In the genomic region with DNA sequence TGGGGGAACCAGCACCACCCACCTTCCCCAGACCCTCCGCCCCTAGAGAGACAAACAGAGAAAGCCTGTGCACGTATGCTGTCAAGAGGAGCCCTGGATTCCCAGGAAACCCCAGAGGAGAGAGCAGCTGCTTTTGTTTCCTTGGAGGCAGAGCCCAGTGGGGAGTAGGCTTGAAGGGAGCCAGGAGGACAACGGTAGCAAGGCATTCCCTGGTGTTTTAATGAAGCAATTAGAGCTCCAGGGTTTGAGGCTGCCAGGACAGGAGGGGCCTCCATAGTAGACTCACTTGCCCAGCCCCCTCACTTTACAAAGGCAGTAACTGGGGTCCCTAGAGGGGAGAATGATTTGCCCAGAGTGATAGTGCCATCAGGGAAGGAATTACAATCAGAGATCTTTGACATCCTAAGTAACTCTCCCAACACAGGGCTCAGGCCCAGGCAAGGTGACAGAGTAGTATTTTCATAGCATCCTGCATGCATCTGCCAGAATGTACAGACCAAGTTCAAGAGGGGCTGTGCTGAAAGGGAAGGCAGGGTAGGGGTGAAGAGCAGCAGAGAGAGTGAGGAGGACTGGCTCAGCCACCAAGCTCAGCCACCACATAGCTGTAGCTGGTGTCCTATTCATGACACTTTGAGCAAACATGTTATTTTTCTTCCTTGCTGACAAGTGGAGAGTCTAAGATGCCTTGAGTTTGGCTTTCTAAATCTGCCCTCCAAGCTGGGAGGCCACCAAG, we compare ENCODE assay signal across 10 mouse cellular contexts.
A peak's percentile ranks its signal among the peaks of the same experiment; 100 is the strongest.
DNase-seq lines count a peak whose midpoint lies in the region; ATAC-seq lines count a peak whose summit lies in the region.
"Had no signal": no experiment of that assay in that cellular context is flagged by ENCODE, and none has a peak within 500 bp of the region (broad histone marks: within the 10 kb centered on the region; RNA-seq: fewer than 3 reads in every experiment).

No protein-coding gene starts in this region.

- H3K27me3 ChIP-seq in forebrain, embryonic 11.5 days (ENCODE audit: control insufficient read depth, insufficient read depth, low read length) = no peaks in the 10 kb centered on the region
- no peaks in the 10 kb centered on the region for H3K27me3 ChIP-seq in intestine, embryonic 16.5 days (replicated peaks; ENCODE audit: control insufficient read depth, insufficient read depth, low read length)
- H3K27me3 ChIP-seq in neural tube, embryonic 13.5 days = no peaks in the 10 kb centered on the region
- H3K27me3 ChIP-seq: CH12.LX had no signal

- H3K4me1 ChIP-seq in forebrain, embryonic 11.5 days (replicated peaks; ENCODE audit: control insufficient read depth, insufficient read depth, low read length) = peaks cover 12% of the 10 kb centered on the region
- no peaks in the 10 kb centered on the region for H3K4me1 ChIP-seq in intestine, embryonic 16.5 days (ENCODE audit: control insufficient read depth, insufficient read depth, low read length)
- peaks cover 21% of the 10 kb centered on the region for H3K4me1 ChIP-seq in neural tube, embryonic 13.5 days (replicated peaks)

- peak overlapping the region; percentile 30; the same call in 1 of the 2 replicates for H3K9ac ChIP-seq in forebrain, embryonic 11.5 days (ENCODE audit: low read length)
- no peak overlapping the region for H3K9ac ChIP-seq in intestine, embryonic 16.5 days (ENCODE audit: low read depth, low read length)
- no peak overlapping the region for H3K9ac ChIP-seq in neural tube, embryonic 13.5 days

- H3K9me3 ChIP-seq in forebrain, embryonic 11.5 days (ENCODE audit: control insufficient read depth, low read length) = no peaks in the 10 kb centered on the region
- no peaks in the 10 kb centered on the region for H3K9me3 ChIP-seq in intestine, embryonic 16.5 days (ENCODE audit: control insufficient read depth, low read length)
- H3K9me3 ChIP-seq in neural tube, embryonic 13.5 days = no peaks in the 10 kb centered on the region

- peak; percentile 92 for ATAC-seq in forebrain, embryonic 11.5 days (replicated peaks; ENCODE audit: low FRiP score)
- peak; percentile 36; the same call in 1 of the 2 replicates for ATAC-seq in intestine, embryonic 16.5 days
- peak; percentile 90 for ATAC-seq in neural tube, embryonic 13.5 days (ENCODE audit: low read depth)

- H3K4me2 ChIP-seq in forebrain, embryonic 11.5 days (ENCODE audit: low read depth, low read length, severe bottlenecking) = 0 out of 2 replicates have a peak overlapping the region, but pooled peaks have one; percentile 12
- H3K4me2 ChIP-seq in intestine, embryonic 16.5 days (ENCODE audit: low read depth, low read length) = no peak overlapping the region
- H3K4me2 ChIP-seq in neural tube, embryonic 13.5 days = no peak overlapping the region

- H3K4me3 ChIP-seq in forebrain, embryonic 11.5 days (ENCODE audit: low read depth, low read length) = no peak overlapping the region
- H3K4me3 ChIP-seq in intestine, embryonic 16.5 days (ENCODE audit: low read length) = no peak overlapping the region
- no peak overlapping the region for H3K4me3 ChIP-seq in neural tube, embryonic 13.5 days

- WGBS in forebrain, embryonic 11.5 days = 0% methylated on average over 3 of the region's 3 CpGs
- 24% methylated on average over 3 of the region's 3 CpGs for WGBS in intestine, embryonic 16.5 days
- 4% methylated on average over 3 of the region's 3 CpGs for WGBS in neural tube, embryonic 13.5 days

- no peaks in the 10 kb centered on the region for H3K36me3 ChIP-seq in forebrain, embryonic 11.5 days (ENCODE audit: control insufficient read depth, insufficient read depth, low read length)
- H3K36me3 ChIP-seq in intestine, embryonic 16.5 days (ENCODE audit: control insufficient read depth, insufficient read depth, low read length) = no peaks in the 10 kb centered on the region
- H3K36me3 ChIP-seq in neural tube, embryonic 13.5 days = no peaks in the 10 kb centered on the region

- DNase-seq in layer of hippocampus, adult 11-12 months (ENCODE audit: low spot score) = peak; percentile 8
- DNase-seq in layer of hippocampus, postnatal 25 days (ENCODE audit: extremely low spot score in 1 of 2, low spot score in 1 of 2) = no peak
- peak; percentile 82 for DNase-seq in forebrain, embryonic 11.5 days (ENCODE audit: low spot score)
- no peak for DNase-seq in lung, postnatal 25 days (ENCODE audit: low spot score)
- no peak for DNase-seq in urinary bladder, postnatal 4 days (ENCODE audit: low spot score in 2 of 2)
- no peak for DNase-seq in cerebellum, adult 11 months
- DNase-seq: liver had no signal

- peak overlapping the region; percentile 92 for H3K27ac ChIP-seq in forebrain, embryonic 11.5 days (ENCODE audit: low read depth, low read length)
- no peak overlapping the region for H3K27ac ChIP-seq in intestine, embryonic 16.5 days (ENCODE audit: low read length)
- peak overlapping the region; percentile 73 for H3K27ac ChIP-seq in neural tube, embryonic 13.5 days (replicated peaks)

Comparison
In these comparisons a context has a peak if more than half of its experiments do, and no peak if none do; other contexts are left out.
1. DNase-seq: peak in layer of hippocampus, adult 11-12 months (single experiment) and forebrain, embryonic 11.5 days (single experiment); none in layer of hippocampus, postnatal 25 days (0 of 2), lung, postnatal 25 days (single experiment), urinary bladder, postnatal 4 days (0 of 2) and cerebellum, adult 11 months (single experiment).
2. ATAC-seq: peak in every context shown above with its lines; median percentile 92 in forebrain, embryonic 11.5 days; 90 in neural tube, embryonic 13.5 days; 36 in intestine, embryonic 16.5 days.